Mouse (Mus musculus) adrenal gland (tissue): ENCODE measurements around the gene Pde1a.

Experiments used
- intact Hi-C: fragments of 180-260 bp; cut with DNase I; formaldehyde crosslinking; loops from one replicate; pipeline ENCODE4 v1.15.1; 2025
- long read RNA-seq, 2 experiments: library from polyadenylated mRNA; unstranded; transcript quantifications; one replicate each; pipeline ENCODE4 v2.0.0; 2020; ENCODE audit warnings: borderline replicate concordance in 1 of 2; ENCODE audit not compliant: insufficient replicate concordance in 1 of 2

The Pde1a gene
- long read RNA-seq, experiment 1, partial matches to known transcripts = 0 of 8 reads
- long read RNA-seq, experiment 1, other reads (novel, unspliced or antisense) = 8 of 8 reads
- long read RNA-seq, experiment 2, partial matches to known transcripts = 0 of 16 reads
- long read RNA-seq, experiment 2, other reads (novel, unspliced or antisense) = 16 of 16 reads

- intact Hi-C loops = no loop called here
Observed at GRCm38 (mm10) chr2:80128861-80129698, at the start of gene Pde1a. Pde1a (minus strand) TSS chr2:80129458.

GRCm38 (mm10) chr2:80178608-80179280, 49.5 kb upstream of the Pde1a start:
- intact Hi-C loops = no loop called here

GRCm38 (mm10) chr2:80178154-80178553, 48.9 kb upstream of the Pde1a start:
- intact Hi-C loops = no loop called here

GRCm38 (mm10) chr2:80168103-80168502, 38.8 kb upstream of the Pde1a start:
- intact Hi-C loops = no loop called here

- intact Hi-C loops = no loop called here
Observed at GRCm38 (mm10) chr2:80158784-80159183, 29.5 kb upstream of the Pde1a start.

GRCm38 (mm10) chr2:80158196-80158595, 28.9 kb upstream of the Pde1a start:
- intact Hi-C loops = no loop called here

GRCm38 (mm10) chr2:80150019-80150418, 20.8 kb upstream of the Pde1a start:
- intact Hi-C loops = no loop called here

GRCm38 (mm10) chr2:80149332-80149731, 20.1 kb upstream of the Pde1a start:
- intact Hi-C loops = no loop called here

- intact Hi-C loops = no loop called here
Observed at GRCm38 (mm10) chr2:80135076-80135475, 5.8 kb upstream of the Pde1a start.

GRCm38 (mm10) chr2:80132677-80133076, 3.4 kb upstream of the Pde1a start:
- intact Hi-C loops = no loop called here

- intact Hi-C loops = no loop called here
Observed at GRCm38 (mm10) chr2:80126663-80127062, 2.6 kb downstream of the Pde1a start.

- intact Hi-C loops = no loop called here
Observed at GRCm38 (mm10) chr2:80086891-80087290, 42.4 kb downstream of the Pde1a start.

GRCm38 (mm10) chr2:80080090-80080821, 49.0 kb downstream of the Pde1a start:
- intact Hi-C loops = no loop called here

GRCm38 (mm10) chr2:80079618-80080017, 49.6 kb downstream of the Pde1a start:
- intact Hi-C loops = no loop called here

- intact Hi-C loops = no loop called here
Observed at GRCm38 (mm10) chr2:80076323-80076722, 52.9 kb downstream of the Pde1a start.

- intact Hi-C loops = no loop called here
Observed at GRCm38 (mm10) chr2:80074531-80074930, 54.7 kb downstream of the Pde1a start.

GRCm38 (mm10) chr2:80074046-80074445, 55.2 kb downstream of the Pde1a start:
- intact Hi-C loops = no loop called here

- intact Hi-C loops = no loop called here
Observed at GRCm38 (mm10) chr2:80073426-80073825, 55.8 kb downstream of the Pde1a start.

- intact Hi-C loops = no loop called here
Observed at GRCm38 (mm10) chr2:80069745-80070144, 59.5 kb downstream of the Pde1a start.

- intact Hi-C loops = no loop called here
Observed at GRCm38 (mm10) chr2:80066449-80066848, 62.8 kb downstream of the Pde1a start.

GRCm38 (mm10) chr2:80056062-80056461, 73.2 kb downstream of the Pde1a start:
- intact Hi-C loops = no loop called here

GRCm38 (mm10) chr2:80054042-80054441, 75.2 kb downstream of the Pde1a start:
- intact Hi-C loops = no loop called here
